Mouse (Mus musculus) heart, embryonic 12.5 days (tissue): Measurements from ENCODE around the gene Exd1. TPM values are rescaled to one million over a fixed set of nuclear protein-coding genes. Genes with fewer than 3 reads are reported as not detected.

Experiments
- ATAC-seq: fragments of 200-750 bp; cut with Nextera tagmentation; 2 replicates; pipeline ENCODE4 v1.8.0; 2017; ENCODE audit warnings: moderate TSS enrichment, moderate library complexity; ENCODE audit not compliant: insufficient number of reproducible peaks, low FRiP score
- H3K27ac ChIP-seq: fragments of 300-500 bp; sonication (generic); 2 replicates; pipeline ENCODE4 v1.5.1; 2016; ENCODE audit warnings: mild to moderate bottlenecking, moderate library complexity; ENCODE audit not compliant: poor library complexity, severe bottlenecking
- H3K27me3 ChIP-seq: fragments of 300-500 bp; sonication (generic); replicated peaks from 2 replicates; pipeline ENCODE4 v1.6.1; 2016; ENCODE audit warnings: mild to moderate bottlenecking, moderate library complexity
- H3K36me3 ChIP-seq: fragments of 300-500 bp; sonication (generic); 2 replicates; pipeline ENCODE4 v1.6.1; 2016; ENCODE audit warnings: mild to moderate bottlenecking, moderate library complexity
- H3K4me1 ChIP-seq: fragments of 300-500 bp; sonication (generic); replicated peaks from 2 replicates; pipeline ENCODE4 v1.6.1; 2016; ENCODE audit warnings: mild to moderate bottlenecking
- H3K4me2 ChIP-seq: fragments of 300-500 bp; sonication (generic); 2 replicates; pipeline ENCODE4 v1.6.1; 2016; ENCODE audit warnings: mild to moderate bottlenecking, moderate library complexity
- H3K4me3 ChIP-seq: fragments of 300-500 bp; sonication (generic); 2 replicates; pipeline ENCODE4 v1.5.1; 2016; ENCODE audit warnings: mild to moderate bottlenecking
- H3K9ac ChIP-seq: fragments of 300-500 bp; sonication (generic); 2 replicates; pipeline ENCODE4 v1.6.1; 2016; ENCODE audit warnings: mild to moderate bottlenecking, moderate library complexity
- H3K9me3 ChIP-seq: fragments of 300-500 bp; sonication (generic); replicated peaks from 2 replicates; pipeline ENCODE4 v1.6.1; 2016; ENCODE audit warnings: mild to moderate bottlenecking, moderate library complexity
- WGBS: fragments of 180-500 bp; shearing (Covaris S2); methylation state at CpG from one replicate; pipeline ENCODE4 v1.1.7; 2016; 5-methylcytosine and 5-hydroxymethylcytosine counted together
- polyA plus RNA-seq: library from polyadenylated mRNA; unstranded; fragments of >200 nt; fragmentation: Nextera tagmentation; extraction: Ambion mirVana; gene quantifications from 2 replicates; pipeline ENCODE4 v1.2.1, GENCODE M21; 2016

The Exd1 gene
- polyA plus RNA-seq, 1 experiment from 2014 or later: 0.22 TPM

DNA sequence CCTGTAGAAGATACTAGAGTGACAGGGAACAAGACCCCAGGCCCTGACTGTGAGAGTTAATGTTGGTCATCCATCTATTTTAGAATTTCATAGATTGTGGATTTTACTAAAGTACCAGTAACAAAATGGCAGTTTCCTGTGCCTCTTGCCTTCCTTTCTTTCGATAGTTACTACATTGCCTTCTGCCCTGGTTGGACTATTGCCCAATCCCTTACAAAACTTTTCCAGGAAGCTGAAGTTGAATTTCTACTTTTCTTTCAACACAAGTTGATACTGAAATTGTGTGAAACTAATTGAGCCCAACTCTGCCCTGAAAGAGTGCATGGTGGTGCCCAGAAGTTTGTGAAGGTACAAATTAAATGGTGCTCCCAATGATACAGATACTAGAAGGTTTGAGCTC, 25.0 kb upstream of the Exd1 start:
- Histone ChIP-seq H3K4me3 (no peak overlapping the region), H3K27ac (no peak overlapping the region), H3K9me3 (no peaks in the 10 kb centered on the region), H3K4me2 (no peak overlapping the region), H3K9ac (no peak overlapping the region), H3K27me3 (no peaks in the 10 kb centered on the region), H3K36me3 (peaks cover 16% of the 10 kb centered on the region), H3K4me1 (0 out of 2 replicates have a peak, but pooled peaks cover 4% of the 10 kb centered on the region)
- WGBS: 77% methylated on average over 1 of the region's 1 CpGs
- ATAC-seq: no peak

DNA sequence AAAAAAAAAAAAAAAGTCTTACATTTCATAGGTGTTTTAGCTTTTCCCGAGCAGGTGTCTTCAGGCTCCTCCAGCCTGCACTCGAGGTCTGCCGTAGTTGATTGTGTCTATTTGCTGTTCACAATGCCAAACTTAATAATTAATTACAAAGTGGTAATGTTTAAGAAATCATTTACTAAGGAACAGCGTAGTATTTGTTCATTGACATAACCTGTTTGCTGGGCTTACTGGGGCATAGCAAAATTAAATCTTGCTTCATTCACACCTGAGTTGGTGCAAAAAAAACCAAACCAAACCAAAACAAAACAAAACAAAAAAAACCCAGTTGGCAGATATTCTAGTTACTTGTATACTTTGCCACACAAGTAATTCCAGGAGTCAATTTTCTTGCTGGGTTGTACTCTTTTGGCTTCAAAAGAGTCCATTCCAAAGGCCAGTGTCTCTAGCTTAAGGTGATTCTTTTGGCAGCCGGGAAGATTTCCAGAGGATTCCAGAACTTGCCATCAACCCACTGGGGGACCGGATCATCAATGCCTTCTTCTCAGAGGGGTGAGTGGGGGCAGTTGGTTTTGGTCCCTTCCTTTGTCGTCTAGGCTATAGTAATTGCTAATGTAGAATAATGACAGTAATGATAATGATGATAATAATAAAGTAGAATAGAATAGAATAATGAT, 18.9 kb upstream of the Exd1 start:
- Histone ChIP-seq H3K9me3 (no peaks in the 10 kb centered on the region), H3K4me2 (no peak overlapping the region), H3K4me1 (0 out of 2 replicates have a peak, but pooled peaks cover 4% of the 10 kb centered on the region), H3K36me3 (peaks cover 26% of the 10 kb centered on the region), H3K4me3 (no peak overlapping the region), H3K27ac (no peak overlapping the region), H3K27me3 (no peaks in the 10 kb centered on the region), H3K9ac (no peak overlapping the region)
- 89% methylated on average over 7 of the region's 7 CpGs for WGBS
- no peak for ATAC-seq

DNA sequence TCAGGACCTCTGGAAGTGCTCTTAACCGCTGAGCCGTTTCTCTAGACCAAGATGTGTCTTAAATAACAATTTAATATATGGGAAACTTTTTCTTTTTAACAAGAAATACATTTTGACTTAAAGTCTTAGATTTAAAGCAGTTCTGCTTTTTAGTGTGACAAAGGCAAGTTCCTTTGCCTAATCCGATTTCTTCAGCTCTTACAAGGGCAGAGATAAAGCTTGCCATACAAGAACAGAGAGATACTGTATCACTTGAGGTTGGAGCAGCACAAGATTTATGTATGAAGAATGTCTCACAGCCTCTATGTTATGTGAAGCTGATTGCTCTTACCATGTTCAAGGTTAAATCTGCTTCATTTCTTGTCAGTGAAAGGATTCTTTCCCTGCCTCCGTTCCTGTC, 17.9 kb upstream of the Exd1 start:
- 0 out of 2 replicates have a peak, but pooled peaks cover 4% of the 10 kb centered on the region for H3K4me1 ChIP-seq
- no peak overlapping the region for H3K4me2 ChIP-seq
- no peak overlapping the region for H3K27ac ChIP-seq
- H3K36me3 ChIP-seq: peaks cover 26% of the 10 kb centered on the region
- WGBS: 80% methylated on average over 4 of the region's 4 CpGs
- H3K4me3 ChIP-seq: no peak overlapping the region
- no peak overlapping the region for H3K9ac ChIP-seq
- H3K27me3 ChIP-seq: no peaks in the 10 kb centered on the region
- no peaks in the 10 kb centered on the region for H3K9me3 ChIP-seq
- no peak for ATAC-seq

DNA sequence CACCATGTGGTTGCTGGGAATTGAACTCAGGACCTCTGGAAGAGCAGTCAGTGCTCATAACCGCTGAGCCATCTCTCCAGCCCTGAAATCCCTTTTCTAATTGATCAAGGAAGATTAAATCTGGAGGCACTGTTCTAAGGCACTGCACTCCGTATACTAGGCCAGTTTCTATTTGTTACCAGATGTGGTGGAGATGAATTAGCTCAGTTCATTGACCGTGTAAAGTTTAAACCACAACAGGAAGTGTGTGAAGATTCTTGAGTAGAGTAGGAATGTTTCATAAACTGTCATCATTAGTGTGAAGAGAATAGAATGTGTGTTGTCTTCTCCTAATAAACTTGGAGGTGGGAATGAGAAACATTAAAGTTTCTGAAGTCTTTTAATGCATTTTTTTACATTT, 14.4 kb upstream of the Exd1 start:
- no peaks in the 10 kb centered on the region for H3K9me3 ChIP-seq
- no peak overlapping the region for H3K9ac ChIP-seq
- H3K27ac ChIP-seq: no peak overlapping the region
- WGBS: 82% methylated on average over 3 of the region's 3 CpGs
- no peak for ATAC-seq
- H3K4me3 ChIP-seq: no peak overlapping the region
- H3K4me2 ChIP-seq: no peak overlapping the region
- peaks cover 21% of the 10 kb centered on the region for H3K36me3 ChIP-seq
- H3K4me1 ChIP-seq: no peaks in the 10 kb centered on the region
- no peaks in the 10 kb centered on the region for H3K27me3 ChIP-seq

DNA sequence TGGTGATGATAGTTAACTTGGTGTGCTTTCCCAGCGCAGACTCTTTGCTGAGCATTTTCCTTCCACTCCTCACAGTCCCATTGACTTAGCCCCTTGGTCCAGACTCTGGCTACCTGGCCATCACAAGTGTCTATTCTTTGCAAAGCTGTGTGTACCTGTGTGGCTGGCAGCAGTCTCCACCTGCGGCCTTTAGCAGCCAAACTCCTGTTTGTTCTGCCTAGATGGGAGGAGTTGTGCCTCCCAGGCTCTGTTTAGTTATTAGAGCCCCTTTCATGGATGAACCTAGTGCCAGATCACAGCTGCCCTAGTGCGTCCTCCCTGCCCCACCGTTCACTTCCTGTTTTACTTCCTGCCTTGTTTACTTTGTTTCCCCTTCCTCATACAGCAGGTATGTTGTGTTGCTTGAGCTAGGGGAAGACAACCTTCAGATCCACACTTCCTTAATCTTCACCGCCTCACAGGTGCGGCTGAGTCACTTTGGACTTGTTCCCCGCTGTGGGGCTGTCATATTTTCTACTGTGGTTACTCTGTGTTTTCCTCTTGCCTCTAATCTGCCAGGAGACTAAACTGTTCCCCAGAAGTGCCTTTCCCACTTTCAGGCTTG, 11.4 kb upstream of the Exd1 start:
- H3K36me3 ChIP-seq: peaks cover 12% of the 10 kb centered on the region
- no peak overlapping the region for H3K4me3 ChIP-seq
- H3K4me1 ChIP-seq: no peaks in the 10 kb centered on the region
- H3K27me3 ChIP-seq: no peaks in the 10 kb centered on the region
- H3K9ac ChIP-seq: no peak overlapping the region
- H3K4me2 ChIP-seq: no peak overlapping the region
- no peak overlapping the region for H3K27ac ChIP-seq
- no peaks in the 10 kb centered on the region for H3K9me3 ChIP-seq
- ATAC-seq: no peak
- 73% methylated on average over 7 of the region's 7 CpGs for WGBS

DNA sequence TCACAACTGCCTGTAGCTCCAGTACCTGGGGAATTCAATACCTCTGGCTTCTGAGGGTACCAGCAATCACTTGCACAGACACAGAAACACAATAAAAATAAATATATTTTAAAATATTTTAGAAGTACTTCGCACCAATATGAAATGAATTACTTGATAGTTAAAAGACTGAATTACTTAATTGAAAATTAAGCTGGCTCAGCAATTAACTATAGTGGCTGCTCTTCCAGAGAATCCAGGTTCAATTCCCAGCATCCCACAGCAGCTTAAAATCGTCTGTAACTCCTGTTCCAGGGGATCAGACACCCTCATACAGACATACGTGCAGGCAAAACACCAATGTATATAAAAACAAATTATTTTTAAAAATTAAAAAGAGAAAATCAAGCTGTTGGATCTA, 10.6 kb upstream of the Exd1 start:
- no peak overlapping the region for H3K4me3 ChIP-seq
- no peak overlapping the region for H3K27ac ChIP-seq
- H3K4me1 ChIP-seq: no peaks in the 10 kb centered on the region
- H3K9me3 ChIP-seq: no peaks in the 10 kb centered on the region
- no peak for ATAC-seq
- H3K4me2 ChIP-seq: no peak overlapping the region
- 86% methylated on average over 3 of the region's 3 CpGs for WGBS
- no peaks in the 10 kb centered on the region for H3K27me3 ChIP-seq
- peaks cover 8% of the 10 kb centered on the region; the same call in 1 of the 2 replicates for H3K36me3 ChIP-seq
- H3K9ac ChIP-seq: no peak overlapping the region

DNA sequence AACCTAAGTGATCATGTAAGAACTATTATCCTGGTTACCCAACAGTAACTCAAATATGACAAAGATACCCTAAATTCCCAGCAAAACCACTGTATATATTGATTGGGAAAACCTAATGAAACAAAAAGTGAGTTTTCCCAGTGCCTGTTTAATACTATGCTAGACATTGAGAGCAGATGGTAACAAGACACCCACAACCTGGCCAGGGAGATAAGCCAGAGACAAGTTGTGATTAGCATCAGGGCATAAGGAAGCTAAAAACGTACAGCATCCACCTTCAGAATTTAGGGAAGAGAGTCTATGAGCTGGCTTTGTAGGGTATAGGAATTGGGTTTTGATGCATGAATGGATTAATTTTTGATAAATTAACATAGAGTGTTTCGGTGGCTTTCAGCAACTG, 2.3 kb upstream of the Exd1 start:
- Histone ChIP-seq H3K9ac (no peak overlapping the region), H3K4me2 (no peak overlapping the region)
- WGBS: 57% methylated on average over 2 of the region's 2 CpGs

DNA sequence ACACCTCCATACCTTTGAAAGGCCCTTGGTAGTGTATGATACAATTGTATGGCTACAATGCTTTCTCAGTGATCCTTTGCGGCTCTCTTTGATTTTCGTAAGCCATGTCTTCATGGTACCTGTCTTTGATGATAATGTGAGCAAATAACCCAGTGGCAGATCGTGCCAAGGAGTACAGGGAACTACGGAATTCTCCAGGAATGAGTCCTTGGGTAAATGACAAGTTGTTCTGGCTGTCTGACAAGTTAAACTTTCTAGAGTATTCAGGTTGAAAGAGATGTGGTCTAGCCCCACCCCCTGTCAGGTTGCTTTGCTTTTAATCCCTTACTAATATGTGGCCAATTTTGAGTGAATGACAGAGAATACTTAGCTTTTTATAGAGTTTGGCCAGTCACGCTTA, 1.3 kb upstream of the Exd1 start:
- peak overlapping the region; percentile 80 for H3K4me3 ChIP-seq
- no peaks in the 10 kb centered on the region for H3K27me3 ChIP-seq
- no peaks in the 10 kb centered on the region for H3K9me3 ChIP-seq
- peak overlapping the region; percentile 85; the same call in 1 of the 2 replicates for H3K9ac ChIP-seq
- H3K27ac ChIP-seq: no peak overlapping the region
- peak overlapping the region; percentile 83 for H3K4me2 ChIP-seq
- no peak for ATAC-seq
- no peaks in the 10 kb centered on the region for H3K36me3 ChIP-seq
- WGBS: 67% methylated on average over 5 of the region's 5 CpGs
- H3K4me1 ChIP-seq: peaks cover 20% of the 10 kb centered on the region

More for the DNA sequence above, 2.3 kb upstream of the Exd1 start:
- H3K4me1 ChIP-seq: peaks cover 20% of the 10 kb centered on the region
- H3K36me3 ChIP-seq: no peaks in the 10 kb centered on the region
- H3K9me3 ChIP-seq: no peaks in the 10 kb centered on the region
- no peak overlapping the region for H3K4me3 ChIP-seq
- no peak overlapping the region for H3K27ac ChIP-seq
- ATAC-seq: no peak
- H3K27me3 ChIP-seq: no peaks in the 10 kb centered on the region

DNA sequence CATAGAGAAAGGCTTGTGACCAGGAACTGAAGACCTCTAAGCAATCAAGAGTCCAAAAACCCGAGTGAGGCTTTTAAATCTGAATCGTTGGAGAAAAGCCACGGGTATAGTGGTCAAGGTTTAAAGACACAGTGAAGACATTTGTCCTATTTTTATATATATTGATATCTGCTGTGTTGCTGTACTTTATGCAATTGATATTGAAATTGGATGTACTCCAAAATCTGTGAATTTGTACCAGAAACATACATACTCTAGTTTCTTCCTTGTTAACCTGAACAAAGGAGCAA, 889 bp upstream of the Exd1 start:
- Histone ChIP-seq H3K4me2 (peak overlapping the region; percentile 83), H3K27ac (no peak overlapping the region), H3K4me1 (peaks cover 20% of the 10 kb centered on the region), H3K9me3 (no peaks in the 10 kb centered on the region), H3K36me3 (no peaks in the 10 kb centered on the region), H3K27me3 (no peaks in the 10 kb centered on the region), H3K9ac (peak overlapping the region; percentile 85), H3K4me3 (peak overlapping the region; percentile 80)
- no peak for ATAC-seq
- 9% methylated on average over 3 of the region's 3 CpGs for WGBS

DNA sequence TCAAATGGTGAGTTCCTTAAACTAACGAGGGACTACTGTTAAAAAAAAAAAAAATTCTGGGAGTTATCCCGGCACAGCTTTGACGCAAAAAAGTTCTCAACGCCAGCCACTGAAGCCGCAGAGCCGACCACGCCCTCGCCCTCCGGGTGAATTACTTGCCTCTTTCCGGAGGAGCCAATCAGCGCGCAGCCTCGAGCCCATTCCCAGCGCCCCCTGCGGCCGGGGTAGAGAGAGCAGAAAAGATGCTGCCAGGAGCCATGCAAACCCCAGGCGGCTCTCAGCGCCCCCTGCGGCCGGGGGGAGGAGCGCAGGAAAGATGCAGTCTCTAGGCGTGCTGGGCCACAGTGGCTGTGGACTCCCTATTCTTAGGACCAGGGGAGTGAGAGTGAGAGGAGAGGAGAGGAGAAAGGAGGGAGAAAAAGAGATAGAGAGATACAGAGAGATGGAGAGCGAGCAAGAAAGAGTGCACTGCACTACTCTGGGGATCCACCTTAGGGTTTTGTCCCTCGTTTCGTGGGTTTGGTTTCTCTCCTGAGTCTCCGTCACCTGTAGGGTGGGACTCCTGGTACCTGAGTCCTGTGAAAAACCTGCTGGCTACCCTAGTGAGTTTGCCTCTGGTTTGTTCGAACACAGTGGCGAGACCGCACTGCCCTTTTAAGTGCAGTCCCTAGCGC, 442 bp downstream of the Exd1 start:
- peak overlapping the region; percentile 85 for H3K9ac ChIP-seq
- peak overlapping the region; percentile 80 for H3K4me3 ChIP-seq
- H3K4me1 ChIP-seq: peaks cover 20% of the 10 kb centered on the region
- no peaks in the 10 kb centered on the region for H3K36me3 ChIP-seq
- whole genome bisulfite sequencing: under 1% methylated on average over 30 of the region's 30 CpGs
- H3K27ac ChIP-seq: peak overlapping the region; percentile 72
- peak; percentile 79 for ATAC-seq
- no peaks in the 10 kb centered on the region for H3K9me3 ChIP-seq
- H3K4me2 ChIP-seq: peak overlapping the region; percentile 83
- H3K27me3 ChIP-seq: no peaks in the 10 kb centered on the region

DNA sequence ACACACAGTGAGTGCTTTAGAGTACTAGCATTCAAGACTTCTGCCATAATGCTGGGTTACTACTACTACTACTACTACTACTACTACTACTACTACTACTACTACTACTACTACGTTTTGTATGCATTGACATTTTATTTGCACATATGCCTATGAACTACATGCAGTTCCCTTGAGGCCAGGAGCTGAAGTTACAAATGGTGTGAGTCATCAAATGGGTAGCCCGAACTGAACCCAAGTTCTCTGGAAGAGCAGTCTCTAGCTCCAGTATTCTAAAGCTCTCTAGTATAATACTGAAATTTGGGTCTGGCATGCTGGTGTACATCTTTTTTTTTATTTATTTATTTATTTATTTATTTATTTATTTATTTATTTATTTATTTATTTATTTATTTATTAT, 3.8 kb downstream of the Exd1 start:
- no peak overlapping the region for H3K9ac ChIP-seq
- WGBS: 73% methylated on average over 2 of the region's 2 CpGs
- no peak overlapping the region for H3K4me2 ChIP-seq
- no peaks in the 10 kb centered on the region for H3K36me3 ChIP-seq
- no peak overlapping the region for H3K27ac ChIP-seq
- no peaks in the 10 kb centered on the region for H3K27me3 ChIP-seq
- no peak for ATAC-seq
- H3K4me3 ChIP-seq: no peak overlapping the region
- peaks cover 7% of the 10 kb centered on the region for H3K4me1 ChIP-seq
- no peaks in the 10 kb centered on the region for H3K9me3 ChIP-seq
